Mouse (Mus musculus): Measurements from ENCODE around the gene Ube2d2b.

GRCm38 (mm10) chr5:107798290-107798689 lies 31.6 kb upstream of the Ube2d2b start:
- TF ChIP-seq CTCF (IDR thresholded peaks at IDR 0.05), result no peak
- TF ChIP-seq POLR2A (IDR thresholded peaks at IDR 0.05; ENCODE audit: insufficient read depth, low read depth, low read length), result no peak
- no peak for TF ChIP-seq EP300 (IDR thresholded peaks at IDR 0.05; ENCODE audit: insufficient read depth, low read depth, low read length)
